Mouse (Mus musculus) E14TG2a.4 (cell line): ENCODE measurements around the gene Galnt7.

Source experiments
- CTCF ChIP-seq: conservative IDR thresholded peaks from 2 replicates; pipeline ENCODE4 v1.5.1; 2014; ENCODE audit warnings: low read length
- NANOG ChIP-seq: IDR thresholded peaks from 2 replicates; pipeline ENCODE4 v1.6.1; 2014; ENCODE audit warnings: borderline replicate concordance, low read length, mixed read lengths
- POU5F1 ChIP-seq: IDR thresholded peaks from 2 replicates; pipeline ENCODE4 v1.6.1; 2014; ENCODE audit warnings: low read length, borderline replicate concordance

DNA sequence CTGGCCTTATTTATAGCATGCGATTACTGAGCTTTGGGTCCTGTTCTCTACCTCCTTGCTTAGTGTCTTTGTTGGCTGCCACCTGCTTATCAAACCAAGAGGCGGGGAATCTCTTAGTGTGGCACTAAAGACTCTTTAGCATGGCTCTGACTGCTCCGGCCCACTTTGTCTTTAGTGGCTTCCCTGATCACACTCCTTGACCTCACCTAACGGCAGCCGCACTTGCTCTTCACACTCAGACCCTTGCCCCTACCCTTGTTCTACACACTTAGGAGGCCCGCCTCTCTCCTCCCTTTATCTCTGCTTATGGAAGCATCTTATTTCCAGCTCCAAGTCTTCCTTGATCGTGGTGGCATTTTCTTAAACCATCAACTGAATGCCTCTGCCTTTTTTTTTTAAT lies 114.2 kb downstream of the Galnt7 start:
- TF ChIP-seq CTCF, result no peak
- TF ChIP-seq POU5F1, result no peak
- TF ChIP-seq NANOG, result no peak
